Mouse (Mus musculus) C2C12 (cell line): ENCODE data around the gene Rere.

ENCODE experiments used
- CTCF ChIP-seq: IDR thresholded peaks from one replicate; pipeline ENCODE4 v1.5.1; 2011; ENCODE audit not compliant: control insufficient read depth, insufficient read depth, insufficient read length
- MAX ChIP-seq: IDR thresholded peaks from one replicate; pipeline ENCODE4 v1.6.1; 2011; ENCODE audit warnings: mild to moderate bottlenecking, control low read depth
- MYOG ChIP-seq: IDR thresholded peaks from one replicate; pipeline ENCODE4 v1.6.1; 2011; ENCODE audit not compliant: control insufficient read depth, insufficient read length; ENCODE audit errors: extremely low read depth
- USF1 ChIP-seq: IDR thresholded peaks from one replicate; pipeline ENCODE4 v1.6.1; 2011; ENCODE audit warnings: low read depth, mild to moderate bottlenecking, control low read depth, moderate library complexity

GRCm38 (mm10) chr4:150248009-150248408 is 33.4 kb upstream of the Rere start:
- TF ChIP-seq CTCF (peak; percentile 66), MYOG (no peak), MAX (no peak), USF1 (no peak)
